Mouse (Mus musculus) naive thymus-derived CD4-positive, alpha-beta T cell, adult 2 months (primary cell): Measurements from ENCODE around the gene Gm4969.

Experiments
- DNase-seq: peaks from one replicate; pipeline ENCODE4 v3.0.0-alpha.2; 2011; ENCODE audit warnings: low read depth

The Gm4969 gene

DNA sequence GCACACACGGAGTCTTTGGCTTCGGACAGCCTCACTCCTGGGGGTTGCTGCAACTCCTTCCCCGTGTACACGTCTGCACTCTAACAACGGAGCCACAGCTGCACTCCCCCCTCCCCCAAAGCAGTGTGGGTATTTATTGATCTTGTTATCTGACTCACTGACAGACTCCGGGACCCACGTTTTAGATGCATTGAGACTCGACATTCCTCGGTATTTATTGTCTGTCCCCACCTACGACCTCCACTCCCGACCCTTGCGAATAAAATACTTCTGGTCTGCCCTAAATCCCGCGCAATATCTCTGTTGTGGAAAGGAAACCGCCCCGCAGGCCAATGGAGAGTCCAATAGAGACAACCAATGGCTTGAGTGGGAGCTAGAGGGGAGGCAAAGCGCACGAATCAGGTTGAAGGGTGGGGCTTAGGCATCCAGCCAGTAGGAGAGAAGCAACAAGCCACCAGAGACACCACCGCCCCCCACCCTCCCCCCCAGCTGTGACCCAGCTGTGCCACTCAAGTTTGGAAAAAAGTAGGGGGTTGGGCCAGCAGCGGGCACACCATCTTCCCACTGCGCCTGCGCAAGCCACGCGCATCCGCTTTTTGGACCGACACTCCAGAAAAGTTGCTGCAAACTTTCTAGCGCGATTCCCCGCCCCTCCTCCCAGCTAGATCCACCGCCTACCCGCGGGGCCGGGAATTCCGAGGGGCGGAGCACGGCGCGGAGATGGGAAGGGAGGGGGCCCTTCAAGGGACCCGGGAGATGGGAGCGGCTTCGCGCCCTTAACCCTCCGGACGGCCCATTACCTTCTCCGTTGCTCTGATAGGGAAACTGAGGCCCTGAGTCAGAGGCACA lies 24.4 kb downstream of the Gm4969 start:
- DNase-seq, result peak; percentile 87

DNA sequence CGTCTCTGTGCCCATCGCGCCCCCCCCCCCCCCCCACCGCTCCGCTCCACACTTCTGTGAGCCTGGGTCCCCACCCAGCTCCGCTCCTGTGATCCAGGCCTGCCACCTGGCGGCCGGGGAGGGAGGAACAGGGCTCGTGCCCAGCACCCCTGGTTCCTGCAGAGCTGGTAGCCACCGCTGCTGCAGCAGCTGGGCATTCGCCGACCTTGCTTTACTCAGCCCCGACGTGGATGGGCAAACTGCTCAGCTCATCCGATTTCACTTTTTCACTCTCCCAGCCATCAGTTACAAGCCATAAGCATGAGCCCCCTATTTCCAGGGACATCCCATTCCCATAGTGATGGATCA lies 25.0 kb downstream of the Gm4969 start:
- peak; percentile 90 for DNase-seq

DNA sequence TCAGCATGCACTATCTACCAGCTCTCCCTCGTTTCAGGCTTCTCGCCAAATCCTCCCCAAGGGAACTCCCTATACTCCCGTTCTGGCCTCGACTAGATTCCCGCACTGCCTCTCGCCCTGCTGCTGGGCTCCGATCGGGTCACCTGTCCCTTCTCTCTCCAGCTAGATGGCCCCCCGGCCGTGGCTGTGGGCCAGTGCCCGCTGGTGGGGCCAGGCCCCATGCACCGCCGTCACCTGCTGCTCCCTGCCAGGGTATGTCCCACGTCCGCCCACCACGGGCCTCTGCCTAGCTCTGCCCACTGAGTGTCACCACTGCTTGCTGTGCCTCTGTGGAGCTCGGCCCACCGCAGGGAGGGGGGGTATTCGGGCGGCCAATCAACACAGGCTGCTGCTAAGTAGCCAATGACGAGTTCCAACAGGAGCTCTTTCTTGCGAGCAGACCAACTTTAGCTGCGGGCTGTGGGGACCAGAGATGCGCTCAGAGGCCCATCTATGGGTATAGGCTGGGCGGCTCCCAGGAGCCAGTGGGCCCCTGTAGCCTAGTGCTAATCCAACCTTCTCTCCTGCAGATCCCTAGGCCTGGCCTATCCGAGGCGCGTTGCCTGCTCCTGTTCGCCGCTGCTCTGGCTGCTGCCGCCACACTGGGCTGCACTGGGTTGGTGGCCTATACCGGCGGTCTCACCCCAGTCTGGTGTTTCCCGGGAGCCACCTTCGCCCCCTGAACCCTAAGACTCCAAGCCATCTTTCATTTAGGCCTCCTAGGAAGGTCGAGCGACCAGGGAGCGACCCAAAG lies 25.6 kb downstream of the Gm4969 start:
- peak; percentile 47 for DNase-seq

DNA sequence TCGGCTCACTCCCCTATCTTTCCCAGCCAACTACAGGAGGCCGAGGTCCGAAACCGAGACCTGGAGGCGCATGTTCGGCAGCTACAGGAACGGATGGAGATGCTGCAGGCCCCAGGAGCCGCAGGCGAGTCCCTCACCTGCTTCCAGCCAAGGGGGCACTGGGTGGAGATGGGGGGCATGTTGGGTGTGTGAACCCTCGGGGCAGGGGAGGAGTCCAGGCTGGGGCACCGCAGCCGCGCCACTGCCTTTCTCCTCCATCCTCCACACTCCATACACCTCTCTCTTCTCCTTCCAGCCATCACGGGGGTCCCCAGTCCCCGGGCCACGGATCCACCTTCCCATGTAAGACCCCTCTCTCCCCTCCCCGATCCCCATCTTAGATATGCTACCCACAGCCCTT lies 26.3 kb downstream of the Gm4969 start:
- DNase-seq, result no peak

- DNase-seq, result peak; percentile 83
These were observed 29.4 kb downstream of the Gm4969 start for GRCm38 (mm10) chr7:19088813-19089212.

DNA sequence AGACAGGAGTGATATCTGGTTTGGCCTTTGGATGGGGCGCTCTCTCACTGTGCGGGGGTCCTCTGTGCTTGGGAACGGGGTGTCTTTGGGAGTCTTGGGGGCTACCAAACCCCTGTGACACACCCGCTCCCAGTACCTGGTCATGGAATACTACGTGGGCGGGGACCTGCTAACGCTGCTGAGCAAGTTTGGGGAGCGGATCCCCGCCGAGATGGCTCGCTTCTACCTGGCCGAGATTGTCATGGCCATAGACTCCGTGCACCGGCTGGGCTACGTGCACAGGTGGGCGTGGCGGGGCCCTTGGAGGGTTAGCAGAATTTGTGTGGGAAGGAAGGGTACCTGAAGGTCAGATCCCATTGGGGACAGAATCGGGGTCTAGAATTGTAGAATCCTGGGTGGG lies 31.4 kb downstream of the Gm4969 start:
- peak; percentile 5 for DNase-seq

DNA sequence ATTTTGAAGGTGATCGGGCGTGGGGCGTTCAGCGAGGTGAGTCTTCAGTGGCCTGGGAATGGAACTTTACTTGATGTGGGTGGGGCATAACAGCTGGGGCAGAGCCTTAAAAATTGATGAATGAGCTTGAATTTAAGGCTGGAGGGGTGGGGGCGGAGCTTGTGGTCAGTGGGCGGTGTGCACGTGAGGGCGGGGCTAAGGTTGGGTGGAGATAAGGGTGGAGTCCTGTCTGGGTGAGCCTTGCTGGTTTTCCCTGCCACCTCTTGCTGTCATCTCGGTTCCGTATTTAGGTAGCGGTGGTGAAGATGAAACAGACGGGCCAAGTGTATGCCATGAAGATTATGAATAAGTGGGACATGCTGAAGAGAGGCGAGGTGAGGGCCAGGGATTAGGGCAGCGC lies 32.1 kb downstream of the Gm4969 start:
- peak; percentile 54 for DNase-seq

DNA sequence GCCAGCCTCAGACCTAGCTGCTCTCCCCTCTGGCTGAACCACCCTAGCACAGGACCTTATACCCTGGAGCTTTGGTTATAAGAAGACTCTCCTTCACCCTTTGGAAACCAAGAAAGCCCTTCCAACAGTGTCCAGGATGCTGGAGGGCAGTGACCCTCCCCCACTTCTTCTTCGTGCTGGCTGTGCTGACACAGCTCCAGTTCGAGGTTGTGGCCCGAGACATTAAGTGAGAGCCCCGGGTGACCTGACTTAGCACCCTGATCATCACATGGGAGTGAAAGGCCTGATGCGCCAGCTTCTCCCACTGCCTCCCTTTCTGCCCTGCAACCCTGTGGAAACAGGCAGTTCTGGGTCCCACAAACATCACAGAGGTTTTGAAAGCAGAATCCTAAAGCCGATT lies 32.7 kb downstream of the Gm4969 start:
- peak; percentile 21 for DNase-seq

DNA sequence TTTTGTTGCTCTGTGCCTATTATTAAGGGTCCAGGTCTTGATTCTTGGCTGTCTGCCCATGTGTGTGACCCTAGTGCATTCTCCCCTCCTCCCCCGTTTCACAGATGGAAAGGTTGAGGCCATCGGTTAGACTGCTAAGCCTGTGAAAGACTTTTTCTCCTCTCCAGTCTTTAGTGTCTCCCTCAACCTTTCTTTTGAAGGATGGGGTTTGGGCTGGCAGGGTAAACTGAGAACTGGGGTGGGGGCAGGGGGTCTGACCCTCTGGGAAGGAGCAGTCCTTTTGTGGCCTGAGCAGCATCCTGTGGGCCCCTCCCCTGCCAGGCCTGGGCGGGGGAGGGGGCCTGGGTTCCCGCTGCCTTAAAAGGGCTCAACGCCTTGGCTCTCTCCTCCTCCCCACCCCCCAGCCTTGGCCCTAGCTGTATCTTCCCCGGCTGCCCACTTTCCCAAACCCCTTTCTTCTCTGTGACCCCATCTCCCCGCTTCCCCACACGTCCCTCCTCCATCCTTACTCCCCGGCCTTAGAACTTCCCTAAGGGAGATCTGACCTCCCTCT lies 33.2 kb downstream of the Gm4969 start:
- peak; percentile 4 for DNase-seq

GRCm38 (mm10) chr7:19084277-19084771 lies 33.8 kb downstream of the Gm4969 start:
- DNase-seq, result peak; percentile 19

- DNase-seq, result no peak
These were observed 34.5 kb downstream of the Gm4969 start, which contains the start of gene Dmpk for GRCm38 (mm10) chr7:19083701-19084100. TSS of gene Dmpk (plus strand) at chr7:19083849.

GRCm38 (mm10) chr7:19083096-19083495 lies 35.1 kb downstream of the Gm4969 start:
- DNase-seq, result peak; percentile 16

GRCm38 (mm10) chr7:19082171-19082570 lies 36.0 kb downstream of the Gm4969 start:
- no peak for DNase-seq

DNA sequence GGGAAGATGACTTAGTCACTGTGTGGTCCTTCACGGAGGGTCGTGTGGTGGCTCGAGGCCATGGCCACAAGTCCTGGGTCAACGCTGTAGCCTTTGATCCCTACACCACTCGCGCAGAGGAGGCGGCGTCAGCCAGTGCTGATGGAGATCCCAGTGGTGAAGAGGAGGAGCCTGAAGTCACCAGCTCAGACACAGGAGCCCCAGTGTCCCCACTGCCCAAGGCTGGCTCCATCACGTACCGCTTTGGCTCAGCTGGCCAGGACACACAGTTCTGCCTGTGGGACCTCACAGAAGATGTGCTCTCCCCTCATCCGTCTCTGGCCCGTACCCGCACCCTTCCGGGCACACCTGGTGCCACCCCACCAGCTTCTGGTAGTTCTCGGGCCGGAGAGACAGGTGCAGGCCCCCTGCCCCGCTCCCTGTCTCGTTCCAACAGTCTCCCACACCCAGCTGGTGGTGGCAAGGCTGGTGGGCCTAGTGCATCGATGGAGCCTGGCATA lies 37.7 kb downstream of the Gm4969 start:
- peak; percentile 8 for DNase-seq

- DNase-seq, result peak; percentile 24
These were observed 39.4 kb downstream of the Gm4969 start for GRCm38 (mm10) chr7:19078732-19079131.

- DNase-seq, result peak; percentile 76
These were observed 40.4 kb downstream of the Gm4969 start for GRCm38 (mm10) chr7:19077761-19078160.

- peak; percentile 35 for DNase-seq
These were observed 41.6 kb downstream of the Gm4969 start for GRCm38 (mm10) chr7:19076586-19076991.

GRCm38 (mm10) chr7:19075723-19076585 lies 42.2 kb downstream of the Gm4969 start, which contains the start of gene Dmwd:
TSS of gene Dmwd (plus strand) at chr7:19076227.
- peak; percentile 57 for DNase-seq

- peak; percentile 30 for DNase-seq
These were observed 42.9 kb downstream of the Gm4969 start for GRCm38 (mm10) chr7:19075231-19075630.

- no peak for DNase-seq
These were observed 43.7 kb downstream of the Gm4969 start for GRCm38 (mm10) chr7:19074494-19074893.

- peak; percentile 60 for DNase-seq
These were observed 44.7 kb downstream of the Gm4969 start for GRCm38 (mm10) chr7:19073504-19073903.
